Mouse (Mus musculus) forebrain, embryonic 14.5 days (tissue): Measurements from ENCODE around the gene Bcl2l15. TPM values are rescaled to one million over a fixed set of nuclear protein-coding genes. Genes with fewer than 3 reads are reported as not detected.
"Not testable (repeated sequence)": the region's sequence is repeated elsewhere in the genome, so short reads cannot be mapped to it uniquely, and the experiment has no call there.

Experiments used
- ATAC-seq: fragments of 200-750 bp; cut with Nextera tagmentation; 2 replicates; pipeline ENCODE4 v1.8.0; 2017; ENCODE audit warnings: mild to moderate bottlenecking, moderate library complexity
- DNase-seq: peaks from one replicate; pipeline ENCODE4 v3.0.0-alpha.2; 2015; ENCODE audit warnings: low spot score
- H3K27ac ChIP-seq: fragments of 300-500 bp; sonication (generic); 2 replicates; pipeline ENCODE4 v1.5.1; 2014; ENCODE audit warnings: low read depth, mild to moderate bottlenecking, control low read depth, low read length, moderate library complexity
- H3K27me3 ChIP-seq: fragments of 300-500 bp; sonication (generic); replicated peaks from 2 replicates; pipeline ENCODE4 v1.6.1; 2014; ENCODE audit warnings: low read length, control low read depth, mixed read lengths; ENCODE audit not compliant: control insufficient read depth, insufficient read depth
- H3K36me3 ChIP-seq: fragments of 300-500 bp; sonication (generic); 2 replicates; pipeline ENCODE4 v1.6.1; 2014; ENCODE audit warnings: low read length, control low read depth; ENCODE audit not compliant: control insufficient read depth, insufficient read depth
- H3K4me1 ChIP-seq: fragments of 300-500 bp; sonication (generic); 2 replicates; pipeline ENCODE4 v1.6.1; 2014; ENCODE audit warnings: antibody characterized with exemption, low read length, control low read depth; ENCODE audit not compliant: control insufficient read depth, insufficient read depth
- H3K4me2 ChIP-seq: fragments of 300-500 bp; sonication (generic); 2 replicates; pipeline ENCODE4 v1.6.1; 2014; ENCODE audit warnings: mild to moderate bottlenecking, control low read depth, low read length
- H3K4me3 ChIP-seq: fragments of 300-500 bp; sonication (generic); 2 replicates; pipeline ENCODE4 v1.5.1; 2014; ENCODE audit warnings: low read depth, low read length, control low read depth
- H3K9ac ChIP-seq: fragments of 300-500 bp; sonication (generic); 2 replicates; pipeline ENCODE4 v1.6.1; 2014; ENCODE audit warnings: mild to moderate bottlenecking, low read length, control low read depth, moderate library complexity
- H3K9me3 ChIP-seq: fragments of 300-500 bp; sonication (generic); replicated peaks from 2 replicates; pipeline ENCODE4 v1.6.1; 2016; ENCODE audit warnings: low read length, control low read depth, mixed read lengths; ENCODE audit not compliant: control insufficient read depth
- WGBS: fragments of 180-500 bp; shearing (Covaris S2); extraction: QIAGEN DNeasy Blood & Tissue Kit; methylation state at CpG from one replicate; pipeline ENCODE4 v1.1.7; 2014; 5-methylcytosine and 5-hydroxymethylcytosine counted together
- polyA plus RNA-seq: library from polyadenylated mRNA; unstranded; fragments of >200 nt; fragmentation: Nextera tagmentation; extraction: Ambion mirVana; gene quantifications from 2 replicates; pipeline ENCODE4 v1.2.1, GENCODE M21; 2014

The Bcl2l15 gene
- polyA plus RNA-seq, 1 experiment from 2014 or later: not detected

GRCm38 (mm10) chr3:103810967-103811366 lies 21.4 kb upstream of the Bcl2l15 start:
- H3K36me3 ChIP-seq: peaks cover 34% of the 10 kb centered on the region
- H3K4me3 ChIP-seq: no peak overlapping the region
- 87% methylated on average over 6 of the region's 6 CpGs for WGBS
- H3K27ac ChIP-seq: no peak overlapping the region
- H3K27me3 ChIP-seq: no peaks in the 10 kb centered on the region
- DNase-seq: no peak
- H3K4me2 ChIP-seq: no peak overlapping the region
- no peaks in the 10 kb centered on the region for H3K9me3 ChIP-seq
- ATAC-seq: no peak
- peaks cover 12% of the 10 kb centered on the region for H3K4me1 ChIP-seq
- no peak overlapping the region for H3K9ac ChIP-seq

- H3K4me2 ChIP-seq: no peak overlapping the region
- no peak for ATAC-seq
- DNase-seq: no peak
- no peaks in the 10 kb centered on the region for H3K9me3 ChIP-seq
- no peak overlapping the region for H3K27ac ChIP-seq
- H3K4me1 ChIP-seq: no peaks in the 10 kb centered on the region
- H3K4me3 ChIP-seq: no peak overlapping the region
- no peaks in the 10 kb centered on the region for H3K27me3 ChIP-seq
- H3K9ac ChIP-seq: no peak overlapping the region
- peaks cover 6% of the 10 kb centered on the region; the same call in 1 of the 2 replicates for H3K36me3 ChIP-seq
Observed at GRCm38 (mm10) chr3:103827548-103827947, 4.9 kb upstream of the Bcl2l15 start.

DNA sequence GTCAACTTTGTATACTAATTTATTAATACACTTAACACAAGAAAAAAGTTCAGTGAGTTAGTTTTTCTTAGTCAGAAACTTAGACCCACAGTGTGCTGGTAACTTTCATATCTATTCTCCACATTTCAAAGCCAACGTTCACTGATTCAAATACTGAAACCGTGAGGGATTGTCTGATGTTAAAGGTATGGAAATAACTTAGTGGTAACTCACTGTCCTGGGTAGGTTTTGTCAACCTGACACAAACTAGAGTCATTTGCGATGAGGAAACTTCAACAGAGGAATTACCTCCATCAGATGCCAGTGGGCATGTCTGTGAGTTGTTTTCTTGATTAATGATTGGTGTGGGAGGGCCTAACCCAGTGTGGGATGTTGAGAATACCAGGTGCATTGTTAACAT lies 3.4 kb upstream of the Bcl2l15 start:
- Histone ChIP-seq H3K27me3 (no peaks in the 10 kb centered on the region), H3K4me3 (no peak overlapping the region), H3K9me3 (no peaks in the 10 kb centered on the region), H3K9ac (no peak overlapping the region), H3K36me3 (no peaks in the 10 kb centered on the region), H3K27ac (no peak overlapping the region), H3K4me1 (no peaks in the 10 kb centered on the region), H3K4me2 (no peak overlapping the region)
- ATAC-seq (no peak), DNase-seq (no peak)
- 90% methylated on average over 3 of the region's 3 CpGs for WGBS

- not testable (repeated sequence) for H3K4me3 ChIP-seq, H3K27ac ChIP-seq, H3K4me2 ChIP-seq, H3K4me1 ChIP-seq, H3K27me3 ChIP-seq, ATAC-seq, H3K36me3 ChIP-seq, H3K9ac ChIP-seq, H3K9me3 ChIP-seq
- WGBS: 46% methylated on average over 1 of the region's 1 CpGs
- DNase-seq: peak; percentile 37
Observed at GRCm38 (mm10) chr3:103830681-103831080, 1.7 kb upstream of the Bcl2l15 start.

GRCm38 (mm10) chr3:103831146-103831545 lies 1.3 kb upstream of the Bcl2l15 start:
- Histone ChIP-seq H3K9me3 (no peaks in the 10 kb centered on the region), H3K36me3 (no peaks in the 10 kb centered on the region), H3K9ac (no peak overlapping the region), H3K27ac (no peak overlapping the region), H3K27me3 (no peaks in the 10 kb centered on the region), H3K4me2 (no peak overlapping the region), H3K4me3 (no peak overlapping the region), H3K4me1 (no peaks in the 10 kb centered on the region)
- no peak for ATAC-seq
- no peak for DNase-seq
- WGBS: 83% methylated on average over 7 of the region's 7 CpGs

- no peak overlapping the region for H3K4me2 ChIP-seq
- no peak overlapping the region for H3K27ac ChIP-seq
- H3K4me3 ChIP-seq: no peak overlapping the region
- H3K9me3 ChIP-seq: no peaks in the 10 kb centered on the region
- no peak overlapping the region for H3K9ac ChIP-seq
- DNase-seq (no peak), ATAC-seq (no peak)
- H3K36me3 ChIP-seq: no peaks in the 10 kb centered on the region
- 88% methylated on average over 2 of the region's 2 CpGs for WGBS
- no peaks in the 10 kb centered on the region for H3K4me1 ChIP-seq
- H3K27me3 ChIP-seq: no peaks in the 10 kb centered on the region
Observed at GRCm38 (mm10) chr3:103834001-103834400, 1.6 kb downstream of the Bcl2l15 start.

DNA sequence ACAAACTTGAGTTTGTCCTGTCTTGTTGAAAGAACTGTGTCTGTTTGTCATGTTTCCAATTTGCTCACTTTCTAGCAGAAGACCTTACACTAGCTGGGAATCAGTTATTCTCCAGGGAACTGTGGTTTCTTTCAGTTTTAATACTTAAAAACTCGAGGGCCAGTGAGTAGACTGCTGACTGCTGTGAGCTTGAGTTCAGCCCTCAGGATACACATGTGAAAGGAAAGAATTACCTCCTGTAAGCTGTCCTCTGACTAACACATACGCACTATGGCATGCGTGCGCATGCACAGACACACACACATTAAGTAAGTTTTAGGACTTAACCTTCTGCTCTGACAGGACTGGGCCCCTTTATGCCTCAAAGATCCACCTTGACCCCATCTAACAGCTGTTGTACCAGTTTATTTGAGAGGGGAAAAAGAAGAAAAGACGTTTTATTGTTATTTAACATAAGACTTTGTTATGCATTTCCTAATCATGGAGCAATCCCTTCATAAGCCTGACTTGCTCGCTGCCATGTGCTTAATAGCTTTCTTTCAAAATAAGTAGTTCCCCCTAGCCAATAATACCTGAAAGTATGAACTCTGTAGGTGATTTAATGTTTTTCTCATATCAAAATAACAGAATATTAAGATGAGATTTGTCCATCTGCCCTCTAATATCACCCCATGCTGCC lies 3.0 kb downstream of the Bcl2l15 start:
- Histone ChIP-seq H3K36me3 (no peaks in the 10 kb centered on the region), H3K27ac (no peak overlapping the region), H3K4me1 (no peaks in the 10 kb centered on the region), H3K4me2 (no peak overlapping the region), H3K9me3 (no peaks in the 10 kb centered on the region), H3K27me3 (no peaks in the 10 kb centered on the region), H3K4me3 (no peak overlapping the region), H3K9ac (no peak overlapping the region)
- ATAC-seq: no peak
- DNase-seq: no peak
- 82% methylated on average over 6 of the region's 6 CpGs for WGBS

DNA sequence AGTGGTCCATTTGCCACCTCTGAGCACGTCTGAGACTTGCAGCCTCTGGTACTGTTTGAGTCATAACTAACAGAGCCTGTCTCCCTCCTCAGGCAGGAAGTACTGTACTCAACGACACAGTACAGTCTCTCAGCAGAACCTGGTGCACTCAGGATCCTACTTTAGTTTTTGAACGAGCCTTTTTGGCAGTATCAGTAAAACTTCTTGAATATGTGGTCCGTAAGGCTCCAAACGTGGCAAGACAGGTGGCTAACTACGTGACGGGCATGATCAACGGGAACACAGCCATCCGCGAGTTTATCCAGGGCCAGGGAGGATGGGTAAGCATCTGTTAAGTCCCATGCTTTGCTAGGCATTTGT lies 3.5 kb downstream of the Bcl2l15 start:
- Histone ChIP-seq H3K27ac (no peak overlapping the region), H3K27me3 (no peaks in the 10 kb centered on the region), H3K4me1 (no peaks in the 10 kb centered on the region), H3K36me3 (no peaks in the 10 kb centered on the region), H3K9ac (no peak overlapping the region), H3K4me2 (no peak overlapping the region), H3K9me3 (no peaks in the 10 kb centered on the region), H3K4me3 (no peak overlapping the region)
- ATAC-seq (no peak), DNase-seq (no peak)
- 76% methylated on average over 10 of the region's 10 CpGs for WGBS

DNA sequence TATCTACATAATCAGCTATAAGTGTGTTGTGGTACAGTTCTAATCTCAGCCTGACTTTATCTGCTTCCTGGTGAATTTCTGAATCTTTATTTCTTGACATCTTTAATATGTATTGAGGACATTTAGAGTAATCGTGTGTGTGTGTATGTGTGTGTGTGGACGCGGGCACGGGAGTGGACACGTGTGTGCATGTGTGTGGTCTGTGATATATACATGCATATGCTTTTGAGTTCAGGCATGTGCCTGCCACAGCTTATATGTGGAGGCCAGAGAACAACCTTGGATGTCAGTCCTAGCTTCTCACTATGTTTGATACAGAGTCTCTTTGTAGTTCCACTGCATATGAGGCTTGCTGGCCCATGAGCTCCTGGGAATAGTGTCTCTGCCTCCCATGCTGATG lies 4.1 kb downstream of the Bcl2l15 start:
- no peaks in the 10 kb centered on the region for H3K4me1 ChIP-seq
- H3K36me3 ChIP-seq: no peaks in the 10 kb centered on the region
- no peak overlapping the region for H3K4me3 ChIP-seq
- WGBS: 95% methylated on average over 5 of the region's 5 CpGs
- no peaks in the 10 kb centered on the region for H3K27me3 ChIP-seq
- H3K27ac ChIP-seq: no peak overlapping the region
- H3K9ac ChIP-seq: no peak overlapping the region
- H3K9me3 ChIP-seq: no peaks in the 10 kb centered on the region
- DNase-seq: no peak
- no peak overlapping the region for H3K4me2 ChIP-seq
- ATAC-seq: no peak
